Mouse (Mus musculus) adrenal gland, postnatal 4 days (tissue): ENCODE data around the gene Sfxn2. TPM values are rescaled to one million over a fixed set of nuclear protein-coding genes. Genes with fewer than 3 reads are reported as not detected.
"Not testable (repeated sequence)": the region's sequence is repeated elsewhere in the genome, so short reads cannot be mapped to it uniquely, and the experiment has no call there.

ENCODE experiments used
- DNase-seq, 2 experiments: peaks; one replicate each; pipeline ENCODE4 v3.0.0; 2021 to 2022; ENCODE audit warnings: low spot score in 2 of 2, mixed read lengths in 2 of 2
- total RNA-seq, 2 experiments: library from RNA; stranded (reverse); gene quantifications; 2 replicates each; pipeline ENCODE4 v1.2.3; 2021

The Sfxn2 gene
- total RNA-seq, 2 experiments from 2014 or later, result 13.1 to 18.4 TPM

DNA sequence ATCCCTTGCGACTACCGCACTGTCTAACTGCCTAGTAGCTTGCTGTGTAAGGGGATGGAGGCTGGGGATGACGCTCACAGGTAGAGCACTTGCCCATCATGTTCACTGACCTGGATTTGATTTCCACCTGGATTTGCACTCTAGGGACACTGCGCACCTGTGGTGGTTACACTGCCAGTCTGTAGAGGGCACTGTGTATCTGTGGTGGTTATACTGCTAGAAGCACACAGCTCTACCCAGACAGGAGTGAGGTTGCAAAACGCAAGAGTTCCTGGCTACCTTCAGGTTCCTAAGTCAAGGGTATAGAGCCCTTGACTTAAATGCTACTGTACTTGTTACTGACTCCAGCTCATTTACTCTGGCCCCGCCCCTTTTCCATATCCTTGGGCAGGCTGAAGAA is 35.0 kb upstream of the Sfxn2 start:
- no peak for DNase-seq

DNA sequence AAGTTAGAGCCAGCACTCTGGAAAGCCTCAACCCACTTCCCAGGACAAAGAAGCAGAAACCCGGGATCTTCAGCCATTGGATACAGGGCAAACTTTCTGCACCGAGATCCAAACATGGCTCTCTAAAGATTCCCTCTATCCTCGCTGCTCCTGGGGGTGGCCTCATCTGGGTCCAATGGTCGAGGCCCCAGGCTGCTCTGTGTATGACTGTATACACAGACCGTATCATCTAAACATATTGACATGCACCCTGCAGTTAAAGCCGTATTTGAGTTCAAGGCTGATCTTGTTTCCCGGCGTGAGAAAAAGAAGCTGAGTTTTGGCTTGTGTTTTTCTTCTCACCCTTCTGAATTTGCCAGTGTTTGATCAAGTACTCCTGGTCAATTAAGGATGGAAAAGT is 30.4 kb upstream of the Sfxn2 start:
- DNase-seq, result no peak

GRCm38 (mm10) chr19:46547565-46547964 is 25.6 kb upstream of the Sfxn2 start:
- no peak for DNase-seq

- no peak for DNase-seq
Observed at GRCm38 (mm10) chr19:46548110-46548509, 25.1 kb upstream of the Sfxn2 start.

GRCm38 (mm10) chr19:46550385-46550784 is 22.8 kb upstream of the Sfxn2 start:
- DNase-seq, result no peak

GRCm38 (mm10) chr19:46552496-46552895 is 20.7 kb upstream of the Sfxn2 start:
- DNase-seq, result no peak

DNA sequence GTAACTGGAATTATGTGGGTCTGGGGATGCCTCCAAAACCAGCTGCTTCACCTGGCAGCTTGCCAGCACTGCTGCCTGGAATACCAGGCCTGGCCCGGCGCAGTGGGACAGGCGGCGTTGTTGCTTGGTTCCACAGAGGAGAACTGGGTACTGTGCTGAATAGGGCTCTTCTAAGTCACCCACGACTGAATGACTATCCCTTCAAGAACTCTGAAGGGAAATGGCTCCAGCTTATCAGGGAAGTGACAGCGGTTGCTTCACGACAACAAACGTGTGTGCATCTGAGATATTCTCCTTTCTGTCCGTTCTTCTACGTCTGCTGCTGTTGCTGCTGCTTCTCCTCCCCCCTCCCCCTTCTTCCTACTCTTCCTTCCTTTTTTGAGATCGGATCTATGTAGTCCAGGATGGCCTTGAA is 19.6 kb upstream of the Sfxn2 start:
- DNase-seq, result no peak

- DNase-seq, result no peak
Observed at GRCm38 (mm10) chr19:46558009-46558408, 15.2 kb upstream of the Sfxn2 start.

DNA sequence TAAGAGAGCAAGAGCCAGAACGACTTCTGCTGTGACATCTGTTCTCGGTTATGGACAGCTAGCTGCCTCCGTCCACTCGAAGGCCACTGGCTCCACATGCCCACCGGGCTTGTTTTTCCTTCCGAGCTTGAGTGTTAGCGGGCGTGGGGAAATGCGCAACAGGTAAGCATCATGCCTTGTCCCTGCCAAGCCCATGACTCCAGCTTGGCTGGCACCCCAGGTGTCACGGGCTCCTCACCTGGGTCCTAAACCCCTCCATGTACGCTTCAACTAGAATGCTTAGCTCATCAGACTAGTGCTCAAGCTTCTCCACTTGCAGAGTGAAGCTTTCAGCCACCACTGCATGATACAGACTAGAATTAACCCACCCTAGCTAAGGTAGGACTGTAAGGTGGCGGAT is 14.5 kb upstream of the Sfxn2 start:
- DNase-seq, result no peak

DNA sequence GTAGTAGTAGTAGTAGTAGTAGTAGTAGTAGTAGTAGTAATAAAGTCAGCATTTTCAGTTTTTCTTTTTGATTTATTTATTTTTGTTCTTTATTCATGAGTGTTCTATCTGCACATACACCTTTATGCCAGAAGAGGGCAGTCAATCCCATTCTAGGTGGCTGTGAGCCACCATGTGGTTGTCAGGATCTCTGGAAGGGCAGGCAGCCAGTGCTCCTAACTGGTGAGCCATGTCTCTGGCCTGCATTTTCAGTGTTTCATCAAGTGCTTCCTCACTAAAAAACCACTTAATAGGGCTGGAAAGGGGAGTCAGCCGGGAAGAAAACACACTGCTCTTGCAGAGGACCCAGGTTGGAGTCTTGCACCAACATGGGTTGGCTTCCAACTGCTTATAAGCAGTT is 11.0 kb upstream of the Sfxn2 start:
- peak in 1 of 2 experiments; percentile 16 for DNase-seq

DNA sequence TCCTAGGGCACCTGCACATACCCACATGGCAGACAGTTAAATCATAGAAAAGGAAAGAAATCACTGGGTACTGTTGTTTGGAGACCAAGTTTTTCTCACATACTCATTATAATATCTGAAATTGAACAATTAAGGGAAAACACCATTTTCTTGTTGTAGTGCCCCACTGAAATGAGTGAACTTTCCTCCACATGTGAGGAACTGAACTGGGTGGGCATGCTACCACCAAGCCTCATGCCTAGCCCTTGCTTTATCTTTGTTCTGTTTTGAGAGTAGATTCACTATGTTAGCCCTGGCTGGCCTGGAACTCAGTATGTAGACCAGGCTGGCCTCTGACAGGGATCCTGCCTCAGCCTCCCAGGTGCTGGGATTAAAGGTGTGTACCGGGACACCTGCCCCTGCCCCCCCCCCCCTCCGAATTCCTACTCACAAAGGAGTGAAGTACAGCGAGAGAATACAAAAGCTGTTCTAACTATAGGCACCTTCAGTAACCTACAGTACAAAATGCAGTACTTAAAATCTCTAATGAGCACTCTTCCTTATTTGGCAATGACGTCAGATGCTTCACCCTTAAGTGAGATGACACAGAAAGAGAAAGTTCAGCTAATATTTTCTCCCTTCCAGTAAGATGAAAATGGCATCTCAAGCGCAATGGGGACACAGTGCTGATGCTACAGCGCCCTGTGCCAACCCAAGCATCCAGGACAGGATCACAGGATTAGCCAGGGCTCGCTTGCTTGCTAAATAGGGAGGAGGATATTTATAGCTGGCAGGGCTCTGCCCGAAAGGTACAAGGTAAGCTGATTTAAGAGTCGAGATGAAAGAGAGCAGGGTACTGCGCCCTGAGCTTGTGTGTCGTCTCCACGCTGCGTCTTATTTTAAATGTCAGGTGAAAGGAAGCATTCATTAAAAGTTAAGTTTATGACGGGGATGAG is 10.3 kb upstream of the Sfxn2 start:
- no peak for DNase-seq

GRCm38 (mm10) chr19:46563603-46564002 is 9.6 kb upstream of the Sfxn2 start:
- DNase-seq, result no peak

DNA sequence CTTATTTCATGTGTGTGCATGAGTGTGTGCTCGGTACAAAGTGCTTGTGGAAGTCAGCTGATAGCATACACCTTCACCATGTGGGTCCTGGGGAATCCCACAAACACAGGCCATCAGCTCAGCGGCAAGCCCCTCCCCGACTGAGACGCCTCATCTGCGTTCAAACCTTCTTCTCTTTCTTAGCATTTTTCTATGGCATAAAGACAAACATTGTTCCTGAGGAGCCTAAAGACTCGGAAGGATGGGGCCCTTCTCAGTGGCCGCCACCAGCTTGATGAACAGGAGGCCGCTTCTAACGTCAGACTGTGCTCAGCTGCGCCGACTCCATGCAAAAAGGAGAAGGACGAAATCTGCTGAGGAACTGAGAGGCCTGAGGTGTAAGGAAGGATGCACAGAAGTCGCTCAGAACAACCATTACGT is 9.1 kb upstream of the Sfxn2 start:
- DNase-seq, result no peak

- DNase-seq, result not testable (repeated sequence)
Observed at GRCm38 (mm10) chr19:46571211-46571877, 1.8 kb upstream of the Sfxn2 start.

DNA sequence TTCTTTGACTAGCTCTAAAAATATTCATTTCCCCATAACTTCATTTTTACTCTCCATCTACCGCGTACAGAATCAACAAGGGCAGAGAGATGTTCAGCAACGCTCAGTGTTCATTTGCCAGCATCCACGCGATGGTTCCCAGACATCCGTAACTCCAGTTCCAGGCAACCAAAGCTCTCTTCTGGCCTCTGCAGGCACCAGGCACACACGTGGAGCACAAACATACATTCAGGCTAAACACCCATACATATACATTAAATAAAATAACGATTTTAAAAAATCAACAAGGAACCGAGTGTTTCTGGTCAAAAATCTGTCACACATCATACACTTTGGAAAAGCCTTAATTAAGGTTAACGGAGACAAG is 1.3 kb upstream of the Sfxn2 start:
- DNase-seq, result no peak

DNA sequence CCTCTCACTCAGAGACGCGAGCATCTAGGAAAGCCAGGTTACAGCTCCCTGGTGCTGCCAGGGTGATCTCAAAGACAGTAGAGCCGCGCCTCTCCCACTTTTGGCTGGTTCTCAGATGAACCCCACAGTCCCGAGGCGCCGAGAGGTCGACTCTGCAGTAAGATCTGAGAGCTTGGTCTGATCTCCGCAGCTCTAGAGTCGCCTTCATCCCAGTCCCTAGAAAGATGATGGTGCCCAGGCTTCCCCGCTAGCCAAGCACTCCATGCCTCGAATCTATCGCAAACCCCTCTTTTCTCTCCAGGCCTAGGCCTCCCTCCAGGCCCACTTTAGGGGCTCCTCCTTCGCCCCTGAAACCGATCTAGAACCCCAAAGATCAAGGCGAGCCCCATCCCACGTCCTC is 617 bp upstream of the Sfxn2 start:
- DNase-seq, result no peak

DNA sequence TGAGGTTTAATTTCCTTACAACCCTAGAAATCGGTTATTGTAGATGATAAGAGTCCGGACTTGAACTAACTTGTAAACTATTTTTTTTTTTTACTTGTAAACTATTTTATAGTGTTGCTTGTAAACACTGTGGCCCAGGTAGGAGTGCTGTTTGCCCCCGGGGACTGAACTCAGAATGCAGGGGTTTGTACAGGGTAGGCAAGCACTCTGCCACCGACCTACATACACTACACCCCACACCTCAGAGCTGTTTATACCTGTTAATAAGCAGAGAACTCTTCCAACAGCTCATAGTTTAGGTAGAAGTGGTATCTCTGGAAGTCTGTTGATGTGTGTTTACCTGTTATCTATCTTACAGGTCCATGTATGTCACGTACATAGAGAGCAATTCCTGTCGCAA is 825 bp downstream of the Sfxn2 start:
- DNase-seq, result no peak

- no peak for DNase-seq
Observed at GRCm38 (mm10) chr19:46575196-46575595, 2.0 kb downstream of the Sfxn2 start.

GRCm38 (mm10) chr19:46587823-46588508 is 14.8 kb downstream of the Sfxn2 start:
- DNase-seq, result peak; percentile 84

DNA sequence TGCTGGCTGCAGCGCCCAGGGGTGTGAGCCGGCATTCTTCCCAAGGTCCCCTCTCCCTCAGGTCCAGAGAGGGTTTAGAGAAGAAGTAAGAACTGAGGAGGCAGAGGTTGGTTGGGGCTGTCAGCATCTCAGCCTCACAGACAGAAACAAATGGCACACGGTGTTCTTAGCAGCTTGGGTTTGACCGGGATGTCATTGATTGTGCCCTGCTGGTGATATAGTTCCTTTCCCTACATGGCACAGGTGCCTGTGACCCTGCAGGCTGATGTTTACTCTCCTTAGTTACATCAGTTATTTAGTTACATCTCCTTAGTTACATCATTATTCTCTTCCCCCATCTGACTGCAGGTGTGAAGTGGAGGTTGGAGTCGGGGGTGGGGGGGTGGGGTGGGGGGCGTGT is 18.4 kb downstream of the Sfxn2 start:
- DNase-seq, result no peak

DNA sequence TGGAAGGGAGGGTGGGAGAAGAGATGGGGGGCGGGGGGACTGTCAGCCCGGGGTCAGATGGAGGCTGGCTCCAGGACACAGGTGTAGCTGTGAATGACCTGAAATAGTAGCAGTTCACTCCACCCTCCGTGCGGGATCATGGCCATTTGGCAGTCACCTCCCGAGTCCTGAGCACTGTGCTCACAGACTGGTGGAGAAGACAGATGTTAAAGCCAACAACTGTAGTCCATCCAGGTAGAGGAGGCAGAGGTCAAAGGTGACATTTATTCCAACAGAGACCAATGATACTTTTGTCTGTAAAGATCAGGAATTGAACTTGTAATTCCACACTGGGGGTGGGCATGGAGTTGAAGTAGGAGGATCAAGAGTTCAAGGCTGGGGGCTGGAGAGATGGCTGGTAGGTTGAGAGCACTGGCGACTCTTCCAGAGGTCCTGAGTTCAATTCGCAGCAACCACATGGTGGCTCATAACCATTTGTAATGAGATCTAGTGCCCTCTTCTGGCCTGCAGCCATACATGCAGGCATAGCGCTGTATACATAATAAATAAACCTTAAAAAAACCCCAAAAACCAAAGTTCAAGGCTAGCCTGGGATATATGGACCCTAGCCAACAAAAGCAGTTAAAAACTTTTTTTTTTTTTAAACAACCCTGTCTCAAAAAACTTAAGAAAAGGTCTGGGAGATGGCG is 19.7 kb downstream of the Sfxn2 start:
- no peak for DNase-seq
